Mouse (Mus musculus) heart, postnatal 0 days (tissue): ENCODE data around the gene Comp. TPM values are rescaled to one million over a fixed set of nuclear protein-coding genes. Genes with fewer than 3 reads are reported as not detected.
A peak's percentile ranks its signal among the peaks of the same experiment; 100 is the strongest.

ENCODE experiments used
- ATAC-seq: fragments of 200-750 bp; cut with Nextera tagmentation; 2 replicates; pipeline ENCODE4 v1.8.0; 2017; ENCODE audit warnings: low read depth, moderate number of reproducible peaks, moderate library complexity; ENCODE audit not compliant: insufficient read depth
- DNase-seq: peaks from one replicate; pipeline ENCODE4 v3.0.0-alpha.2; 2016; ENCODE audit warnings: low spot score
- H3K27ac ChIP-seq: fragments of 300-500 bp; sonication (generic); 2 replicates; pipeline ENCODE4 v1.5.1; 2014; ENCODE audit warnings: low read depth, mild to moderate bottlenecking
- H3K27me3 ChIP-seq: fragments of 300-500 bp; sonication (generic); 2 replicates; pipeline ENCODE4 v1.6.1; 2014; ENCODE audit warnings: low read length, mixed read lengths; ENCODE audit not compliant: control insufficient read depth, insufficient read depth
- H3K36me3 ChIP-seq: fragments of 300-500 bp; sonication (generic); replicated peaks from 2 replicates; pipeline ENCODE4 v1.6.1; 2014; ENCODE audit warnings: low read length, mixed read lengths; ENCODE audit not compliant: control insufficient read depth, insufficient read depth
- H3K4me1 ChIP-seq: fragments of 300-500 bp; sonication (generic); 2 replicates; pipeline ENCODE4 v1.6.1; 2014; ENCODE audit warnings: antibody characterized with exemption; ENCODE audit not compliant: control insufficient read depth, insufficient read depth
- H3K4me2 ChIP-seq: fragments of 300-500 bp; sonication (generic); 2 replicates; pipeline ENCODE4 v1.6.1; 2014; ENCODE audit warnings: low read depth, mild to moderate bottlenecking, low read length, moderate library complexity
- H3K4me3 ChIP-seq: fragments of 300-500 bp; sonication (generic); 2 replicates; pipeline ENCODE4 v1.5.1; 2014; ENCODE audit warnings: low read depth, low read length
- H3K9ac ChIP-seq: fragments of 300-500 bp; sonication (generic); replicated peaks from 2 replicates; pipeline ENCODE4 v1.6.1; 2014; ENCODE audit warnings: low read depth, low read length, mixed read lengths
- H3K9me3 ChIP-seq: fragments of 300-500 bp; sonication (generic); replicated peaks from 2 replicates; pipeline ENCODE4 v1.6.1; 2016; ENCODE audit warnings: low read length; ENCODE audit not compliant: control insufficient read depth
- CTCF ChIP-seq: IDR thresholded peaks from 2 replicates; pipeline ENCODE4 v1.5.1; 2016; ENCODE audit warnings: antibody characterized with exemption, control low read depth, low read depth
- EP300 ChIP-seq: IDR thresholded peaks from 2 replicates; pipeline ENCODE4 v1.6.1; 2016; ENCODE audit warnings: antibody characterized with exemption, low read depth
- WGBS: fragments of 180-500 bp; shearing (Covaris S2); extraction: QIAGEN DNeasy Blood & Tissue Kit; methylation state at CpG from one replicate; pipeline ENCODE4 v1.1.7; 2014; 5-methylcytosine and 5-hydroxymethylcytosine counted together
- polyA plus RNA-seq: library from polyadenylated mRNA; unstranded; fragments of >200 nt; fragmentation: Nextera tagmentation; extraction: Ambion mirVana; gene quantifications from 2 replicates; pipeline ENCODE4 v1.2.1, GENCODE M21; 2015
- total RNA-seq: library from RNA; depleted of rRNA; stranded (reverse); fragments of >200 nt; gene quantifications from 2 replicates; pipeline ENCODE4 v1.2.3, GENCODE M21; 2014; ENCODE audit warnings: low replicate concordance

The Comp gene
- total and polyA plus RNA-seq, 2 experiments from 2014 or later: 3.2 to 4.2 TPM

DNA sequence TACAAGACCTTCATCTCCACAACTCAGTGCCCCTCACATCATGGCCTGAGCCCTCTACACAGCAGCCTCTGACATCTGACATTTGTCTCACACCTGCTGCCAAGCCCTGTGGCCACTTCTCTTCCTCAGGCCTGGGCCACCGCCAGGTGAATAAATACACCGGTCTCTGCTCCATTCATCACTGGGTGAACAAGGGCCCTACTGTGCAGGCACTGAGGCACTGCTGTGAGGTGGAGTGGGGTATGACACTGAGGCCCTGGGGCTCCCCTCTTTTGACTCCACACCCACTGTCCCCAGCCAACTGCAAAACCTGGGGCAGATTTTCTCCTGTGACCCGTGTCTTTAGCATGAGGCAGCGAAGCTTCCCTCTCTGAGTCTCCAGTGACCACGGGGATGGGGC lies 6.8 kb upstream of the Comp start:
- H3K4me2 ChIP-seq: no peak overlapping the region
- 75% methylated on average over 5 of the region's 5 CpGs for WGBS
- ATAC-seq (no peak), DNase-seq (no peak)
- H3K9me3 ChIP-seq: no peaks in the 10 kb centered on the region
- no peak overlapping the region for H3K4me3 ChIP-seq
- no peaks in the 10 kb centered on the region for H3K27me3 ChIP-seq
- no peaks in the 10 kb centered on the region for H3K36me3 ChIP-seq
- TF ChIP-seq CTCF (no peak), EP300 (no peak)
- no peak overlapping the region for H3K27ac ChIP-seq
- no peak overlapping the region for H3K9ac ChIP-seq
- no peaks in the 10 kb centered on the region for H3K4me1 ChIP-seq

DNA sequence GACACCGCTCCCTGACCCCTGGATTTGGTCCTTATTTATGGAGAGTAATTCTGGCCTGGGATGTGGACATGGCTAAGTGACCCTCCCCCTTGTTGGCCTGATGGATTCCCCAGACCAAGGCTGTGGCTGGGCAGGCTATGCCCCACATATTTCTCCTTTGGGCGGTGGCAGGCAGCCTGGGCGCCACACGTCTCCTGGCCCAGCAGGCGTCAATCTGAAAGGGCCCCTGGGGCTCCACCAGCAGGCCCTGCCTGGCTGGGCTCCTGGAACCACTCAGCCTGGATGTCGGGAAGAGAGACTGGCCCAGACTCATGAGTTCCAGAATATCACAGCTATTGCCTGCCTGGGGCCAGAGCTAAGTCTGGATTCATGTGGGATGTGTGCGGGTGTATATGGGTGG lies 2.9 kb upstream of the Comp start:
- 0 out of 2 replicates have a peak, but pooled peaks cover 10% of the 10 kb centered on the region for H3K4me1 ChIP-seq
- 80% methylated on average over 7 of the region's 7 CpGs for WGBS
- DNase-seq (no peak), ATAC-seq (no peak)
- TF ChIP-seq EP300 (no peak), CTCF (no peak)
- H3K36me3 ChIP-seq: no peaks in the 10 kb centered on the region
- peaks cover 37% of the 10 kb centered on the region for H3K27me3 ChIP-seq
- no peak overlapping the region for H3K27ac ChIP-seq
- H3K9me3 ChIP-seq: no peaks in the 10 kb centered on the region
- H3K4me2 ChIP-seq: no peak overlapping the region
- H3K9ac ChIP-seq: no peak overlapping the region
- no peak overlapping the region for H3K4me3 ChIP-seq

DNA sequence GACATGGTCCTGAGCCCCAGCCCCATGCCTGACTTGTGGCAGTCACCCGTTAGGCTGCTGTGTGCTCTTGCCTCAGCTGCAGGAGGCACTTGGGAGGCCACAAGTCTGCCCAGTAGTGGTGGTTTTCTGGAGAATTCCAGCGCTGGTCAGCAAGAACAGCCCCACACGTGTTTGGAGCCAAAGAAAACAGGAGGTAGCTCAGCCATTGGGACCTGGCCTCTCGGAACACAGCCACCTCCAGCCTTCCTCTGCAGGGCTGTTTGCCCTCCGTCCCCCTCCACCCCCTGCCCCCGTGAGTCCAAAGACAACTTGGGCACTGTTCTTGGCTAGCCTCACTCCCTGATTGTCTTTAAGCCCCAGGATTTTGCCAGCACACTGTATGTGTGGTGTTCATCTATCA lies 1.4 kb upstream of the Comp start:
- H3K36me3 ChIP-seq: no peaks in the 10 kb centered on the region
- TF ChIP-seq EP300 (no peak), CTCF (no peak)
- H3K4me3 ChIP-seq: no peak overlapping the region
- 0 out of 2 replicates have a peak, but pooled peaks cover 10% of the 10 kb centered on the region for H3K4me1 ChIP-seq
- WGBS: 51% methylated on average over 6 of the region's 6 CpGs
- H3K27ac ChIP-seq: no peak overlapping the region
- no peaks in the 10 kb centered on the region for H3K9me3 ChIP-seq
- H3K9ac ChIP-seq: no peak overlapping the region
- peaks cover 51% of the 10 kb centered on the region for H3K27me3 ChIP-seq
- ATAC-seq (peak; percentile 12; the same call in 1 of the 2 replicates), DNase-seq (no peak)
- H3K4me2 ChIP-seq: no peak overlapping the region

DNA sequence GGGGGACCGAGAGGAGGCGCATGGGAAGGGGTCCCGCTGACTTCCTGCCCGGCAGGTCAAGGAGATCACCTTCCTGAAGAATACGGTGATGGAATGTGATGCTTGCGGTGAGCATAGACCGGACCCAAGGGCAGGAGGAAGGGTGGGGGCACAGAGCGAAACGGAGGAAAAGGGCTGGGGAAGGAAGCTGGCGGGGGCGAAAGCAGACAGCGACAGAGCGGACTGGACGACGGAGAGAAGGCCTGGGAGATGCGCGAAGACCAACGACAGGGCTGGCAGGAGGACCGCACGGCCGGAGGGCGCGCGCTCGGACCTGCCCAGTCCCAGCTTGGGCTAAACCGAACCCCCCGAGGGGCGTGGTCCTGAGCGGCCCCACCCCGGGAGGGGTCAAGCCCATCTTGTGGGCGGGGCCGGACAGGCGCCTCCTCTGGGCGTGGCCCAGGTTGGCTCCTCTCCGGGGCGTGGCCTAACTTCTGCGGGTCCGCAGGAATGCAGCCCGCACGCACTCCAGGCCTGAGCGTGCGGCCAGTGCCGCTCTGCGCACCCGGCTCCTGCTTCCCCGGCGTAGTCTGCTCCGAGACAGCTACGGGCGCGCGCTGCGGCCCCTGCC lies 1.1 kb downstream of the Comp start:
- 0 out of 2 replicates have a peak, but pooled peaks cover 10% of the 10 kb centered on the region for H3K4me1 ChIP-seq
- no peaks in the 10 kb centered on the region for H3K36me3 ChIP-seq
- no peaks in the 10 kb centered on the region for H3K9me3 ChIP-seq
- peak overlapping the region; percentile 42 for H3K4me3 ChIP-seq
- peak; percentile 60 for ATAC-seq
- no peak overlapping the region for H3K27ac ChIP-seq
- peaks cover 73% of the 10 kb centered on the region for H3K27me3 ChIP-seq
- under 1% methylated on average over 50 of the region's 53 CpGs for WGBS
- TF ChIP-seq EP300: no peak
- TF ChIP-seq CTCF: no peak
- DNase-seq: no peak
- H3K4me2 ChIP-seq: peak overlapping the region; percentile 54
- no peak overlapping the region for H3K9ac ChIP-seq

DNA sequence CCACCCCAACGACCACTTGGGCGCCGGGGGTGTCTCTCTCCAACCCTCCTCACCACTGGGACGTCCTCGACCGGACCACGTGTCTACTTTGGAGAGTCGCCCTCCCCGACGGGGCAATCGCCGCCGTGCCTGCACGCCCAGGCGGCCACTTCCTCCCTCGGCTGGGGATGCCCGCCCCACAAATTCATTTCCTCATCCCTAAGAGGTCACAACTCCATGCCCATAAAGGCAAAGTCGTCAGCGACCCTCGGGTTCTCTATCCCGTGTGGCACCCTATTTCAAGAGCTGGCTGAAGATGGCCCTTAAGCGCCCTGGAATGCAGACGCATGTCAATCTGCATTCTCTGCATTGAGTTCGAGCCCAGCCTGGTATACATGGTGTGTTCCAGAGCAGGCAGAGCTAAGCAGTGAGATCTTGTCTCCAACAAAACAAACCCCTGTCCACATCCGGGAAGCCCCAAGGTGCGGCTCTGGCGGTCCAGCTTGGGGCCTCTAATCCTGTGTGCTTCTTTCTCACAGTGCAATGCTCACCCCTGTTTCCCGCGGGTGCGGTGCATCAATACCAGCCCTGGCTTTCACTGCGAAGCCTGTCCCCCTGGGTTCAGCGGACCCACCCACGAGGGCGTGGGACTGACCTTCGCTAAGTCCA lies 2.0 kb downstream of the Comp start:
- Histone ChIP-seq H3K4me1 (0 out of 2 replicates have a peak, but pooled peaks cover 10% of the 10 kb centered on the region), H3K27ac (no peak overlapping the region), H3K4me2 (no peak overlapping the region), H3K9me3 (no peaks in the 10 kb centered on the region), H3K9ac (no peak overlapping the region), H3K4me3 (peak overlapping the region; percentile 8; the same call in 1 of the 2 replicates), H3K27me3 (peaks cover 73% of the 10 kb centered on the region), H3K36me3 (no peaks in the 10 kb centered on the region)
- no peak for TF ChIP-seq EP300
- no peak for TF ChIP-seq CTCF
- DNase-seq (no peak), ATAC-seq (no peak)
- WGBS: 4% methylated on average over 35 of the region's 35 CpGs
